Mouse (Mus musculus): Measurements from ENCODE around the gene Zfp472.
"Not testable (repeated sequence)": the region's sequence is repeated elsewhere in the genome, so short reads cannot be mapped to it uniquely, and the experiment has no call there.

The Zfp472 gene

DNA sequence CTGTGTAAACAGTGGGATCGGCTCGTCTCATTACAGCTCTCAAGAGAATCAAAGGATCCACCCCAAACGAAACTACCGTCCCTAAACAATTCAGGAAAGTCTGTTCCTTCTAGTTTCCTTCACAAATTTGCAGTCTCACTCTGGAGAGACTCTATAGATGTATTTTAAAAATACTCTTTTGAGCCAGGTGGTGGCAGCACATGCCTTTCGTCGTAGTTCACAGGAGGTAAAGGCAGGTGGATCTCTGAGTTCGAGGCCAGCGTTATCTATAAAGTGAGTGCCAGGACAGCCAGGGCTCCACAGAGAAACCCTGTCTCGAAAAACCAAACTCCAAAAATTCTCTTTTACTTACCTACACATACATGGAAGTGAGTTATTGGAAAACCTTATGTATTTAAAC lies 42.7 kb downstream of the Zfp472 start:
- DNase-seq (ENCODE audit: low read depth), result no peak

GRCm38 (mm10) chr17:33020434-33020833 lies 54.8 kb downstream of the Zfp472 start:
- not testable (repeated sequence) for DNase-seq (ENCODE audit: low read depth)
